Mouse (Mus musculus): Measurements from ENCODE around the gene Rnase2a. TPM values are rescaled to one million over a fixed set of nuclear protein-coding genes. Genes with fewer than 3 reads are reported as not detected.

Gene Rnase2a
- total and polyA plus RNA-seq, 3 experiments: not detected

DNA sequence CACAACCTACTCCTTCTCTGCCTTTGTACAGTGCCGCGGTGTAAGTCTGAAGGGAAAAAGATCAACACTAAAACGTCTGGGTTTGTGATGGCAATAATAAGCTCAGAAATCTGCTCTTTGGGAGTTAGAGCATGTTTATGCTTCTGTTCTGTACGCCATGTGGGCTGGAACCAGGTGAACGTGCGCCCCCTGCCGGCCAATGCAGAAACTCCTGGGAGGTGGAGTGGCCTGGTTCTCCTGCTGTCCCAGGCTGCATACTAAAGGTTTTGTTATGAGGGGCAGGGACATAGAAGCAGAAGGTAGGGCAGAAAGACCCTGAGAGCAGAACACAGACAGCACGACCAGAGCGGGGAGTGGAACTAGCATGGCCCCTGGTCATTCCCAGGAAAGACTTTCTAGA lies 10.2 kb upstream of the Rnase2a start (continued):
- TF ChIP-seq MYC (IDR thresholded peaks at IDR 0.05; ENCODE audit: low read depth, low read length) (peak; percentile 89), POLR2AphosphoS2 (IDR thresholded peaks at IDR 0.05; ENCODE audit: low read depth, low read length) (no peak), PAX5 (IDR thresholded peaks at IDR 0.05; ENCODE audit: low read length) (no peak), SIN3A (IDR thresholded peaks at IDR 0.05; ENCODE audit: low read length) (no peak), ELF1 (IDR thresholded peaks at IDR 0.05; ENCODE audit: low read depth, low read length) (no peak), MAFK (IDR thresholded peaks at IDR 0.05; ENCODE audit: insufficient replicate concordance, low read length) (no peak), CHD2 (IDR thresholded peaks at IDR 0.05; ENCODE audit: low read length) (no peak), GABPA (IDR thresholded peaks at IDR 0.05; ENCODE audit: insufficient replicate concordance, low read depth, low read length) (no peak), MAX (IDR thresholded peaks at IDR 0.05; ENCODE audit: low read length) (peak; percentile 66; the same call in 1 of the 2 replicates), BHLHE40 (IDR thresholded peaks at IDR 0.05; ENCODE audit: low read depth, low read length) (no peak), NRF1 (IDR thresholded peaks at IDR 0.05; ENCODE audit: low read depth, low read length) (no peak), HCFC1 (IDR thresholded peaks at IDR 0.05; ENCODE audit: low read depth, low read length) (no peak), E2F4 (IDR thresholded peaks at IDR 0.05; ENCODE audit: insufficient replicate concordance, low read depth, low read length) (no peak), ZC3H11A (IDR thresholded peaks at IDR 0.05; ENCODE audit: low read depth, low read length) (peak; percentile 73)

- Histone ChIP-seq H3K36me3 (replicated peaks in 1 of 2; ENCODE audit: control insufficient read depth in 1 of 2, insufficient read depth in 1 of 2, low read length in 1 of 2) (no peaks in the 10 kb centered on the region), H3K9me3 (replicated peaks; ENCODE audit: low read length) (no peaks in the 10 kb centered on the region), H3K9ac (ENCODE audit: insufficient read depth, low read depth) (peak overlapping the region; percentile 63; the same call in 1 of the 2 replicates), H3K79me2 (replicated peaks; ENCODE audit: control insufficient read depth, extremely low read depth, insufficient read depth, poor library complexity, severe bottlenecking) (no peaks in the 10 kb centered on the region), H3K27ac (ENCODE audit: insufficient read depth, low read depth) (no peak overlapping the region), H3K27me3 (replicated peaks) (no peaks in the 10 kb centered on the region), H3K4me3 (replicated peaks in 1 of 3; ENCODE audit: low read depth in 2 of 3, low read length in 2 of 3, poor library complexity in 1 of 3) (no peak overlapping the region), H3K4me1 (ENCODE audit: control insufficient read depth in 1 of 2, insufficient read depth in 2 of 2) (peaks cover 5 to 16% of the 10 kb centered on the region in 2 experiments; a peak in 3 of 4 replicates), H3K4me2 (ENCODE audit: insufficient read depth, low read depth, poor library complexity, severe bottlenecking) (peak overlapping the region; percentile 50; the same call in 1 of the 2 replicates)
- no peak for TF ChIP-seq RAD21 (IDR thresholded peaks at IDR 0.05; ENCODE audit: low read depth, low read length)
- peak; percentile 81 for TF ChIP-seq MEF2A (IDR thresholded peaks at IDR 0.05; ENCODE audit: borderline replicate concordance, low read depth, low read length)
- TF ChIP-seq IRF4 (IDR thresholded peaks at IDR 0.05; ENCODE audit: low read depth, low read length): peak; percentile 31; the same call in 1 of the 2 replicates
- peak; percentile 22; the same call in 1 of the 2 replicates for TF ChIP-seq EP300 (IDR thresholded peaks at IDR 0.05; ENCODE audit: low read length)
- dilution Hi-C loops (cut with MboI; ENCODE audit: extremely low pct_ligation_motif_present, extremely low pct_unique_long_range_greater_than_20kb, low sequenced_read_pairs) (no loop called here), in situ Hi-C loops (cut with MboI; ENCODE audit: low pct_ligation_motif_present, low pct_unique_long_range_greater_than_20kb, low sequenced_read_pairs) (loop anchor here (5.0 to 25.0 kb wide), 2 partner anchors 163 to 453 kb away; partner anchors contain the start of genes Ccnb1ip1 and Parp2)
- no peak for DNase-seq (ENCODE audit: extremely low read depth)
These were observed 9.8 kb upstream of the Rnase2a start for GRCm38 (mm10) chr14:51265667-51266066.

DNA sequence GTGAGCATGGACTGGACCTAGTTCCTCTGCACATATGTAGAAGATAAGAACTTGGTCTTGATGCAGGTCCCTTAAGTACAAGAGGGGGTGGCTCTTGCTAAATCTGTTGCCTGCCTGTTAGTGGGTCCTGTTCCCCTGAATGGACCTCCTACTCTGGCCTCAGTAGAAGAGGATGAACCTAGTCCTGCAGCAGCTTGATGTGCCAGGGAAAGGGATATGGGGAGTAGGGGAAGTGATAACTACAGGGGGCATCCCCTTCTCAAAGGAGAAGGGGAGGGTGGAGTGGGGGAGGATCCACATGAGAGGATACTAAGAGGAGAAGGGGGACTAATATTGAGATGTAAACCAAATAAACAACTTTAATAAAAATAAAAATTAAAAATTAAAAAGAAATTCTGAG lies 6.5 kb upstream of the Rnase2a start:
- Histone ChIP-seq H3K9ac (ENCODE audit: insufficient read depth, low read depth) (no peak overlapping the region), H3K79me2 (replicated peaks; ENCODE audit: control insufficient read depth, extremely low read depth, insufficient read depth, poor library complexity, severe bottlenecking) (no peaks in the 10 kb centered on the region), H3K9me3 (replicated peaks; ENCODE audit: low read length) (no peaks in the 10 kb centered on the region), H3K4me2 (ENCODE audit: insufficient read depth, low read depth, poor library complexity, severe bottlenecking) (no peak overlapping the region), H3K4me3 (replicated peaks in 1 of 3; ENCODE audit: low read depth in 2 of 3, low read length in 2 of 3, poor library complexity in 1 of 3) (no peak overlapping the region), H3K36me3 (replicated peaks in 1 of 2; ENCODE audit: control insufficient read depth in 1 of 2, insufficient read depth in 1 of 2, low read length in 1 of 2) (no peaks in the 10 kb centered on the region), H3K27me3 (replicated peaks) (no peaks in the 10 kb centered on the region), H3K4me1 (ENCODE audit: control insufficient read depth in 1 of 2, insufficient read depth in 2 of 2) (peaks cover 5 to 16% of the 10 kb centered on the region in 2 experiments; a peak in 3 of 4 replicates), H3K27ac (ENCODE audit: insufficient read depth, low read depth) (no peak overlapping the region)
- TF ChIP-seq IRF4 (IDR thresholded peaks at IDR 0.05; ENCODE audit: low read depth, low read length): peak; percentile 46; the same call in 1 of the 2 replicates
- no peak for TF ChIP-seq ZMIZ1 (IDR thresholded peaks at IDR 0.05; ENCODE audit: low read depth, low read length)
- no peak for TF ChIP-seq USF2 (conservative IDR thresholded peaks at IDR 0.05; ENCODE audit: low read depth, low read length)
- 0 out of 2 replicates have a peak, but pooled peaks have one; percentile 37 for TF ChIP-seq EP300 (IDR thresholded peaks at IDR 0.05; ENCODE audit: low read length)
- TF ChIP-seq RAD21 (IDR thresholded peaks at IDR 0.05; ENCODE audit: low read depth, low read length): no peak
- TF ChIP-seq NELFE (IDR thresholded peaks at IDR 0.05; ENCODE audit: low read depth, low read length): no peak
- dilution Hi-C loops (cut with MboI; ENCODE audit: extremely low pct_ligation_motif_present, extremely low pct_unique_long_range_greater_than_20kb, low sequenced_read_pairs): no loop called here
- DNase-seq (ENCODE audit: extremely low read depth): no peak
- in situ Hi-C loops (cut with MboI; ENCODE audit: low pct_ligation_motif_present, low pct_unique_long_range_greater_than_20kb, low sequenced_read_pairs): loop anchor here (25.0 kb wide), 1 partner anchor 450 kb away; the partner anchor contains the start of genes Ccnb1ip1 and Parp2

Measured in CH12.LX (cell line).